In the genomic region with DNA sequence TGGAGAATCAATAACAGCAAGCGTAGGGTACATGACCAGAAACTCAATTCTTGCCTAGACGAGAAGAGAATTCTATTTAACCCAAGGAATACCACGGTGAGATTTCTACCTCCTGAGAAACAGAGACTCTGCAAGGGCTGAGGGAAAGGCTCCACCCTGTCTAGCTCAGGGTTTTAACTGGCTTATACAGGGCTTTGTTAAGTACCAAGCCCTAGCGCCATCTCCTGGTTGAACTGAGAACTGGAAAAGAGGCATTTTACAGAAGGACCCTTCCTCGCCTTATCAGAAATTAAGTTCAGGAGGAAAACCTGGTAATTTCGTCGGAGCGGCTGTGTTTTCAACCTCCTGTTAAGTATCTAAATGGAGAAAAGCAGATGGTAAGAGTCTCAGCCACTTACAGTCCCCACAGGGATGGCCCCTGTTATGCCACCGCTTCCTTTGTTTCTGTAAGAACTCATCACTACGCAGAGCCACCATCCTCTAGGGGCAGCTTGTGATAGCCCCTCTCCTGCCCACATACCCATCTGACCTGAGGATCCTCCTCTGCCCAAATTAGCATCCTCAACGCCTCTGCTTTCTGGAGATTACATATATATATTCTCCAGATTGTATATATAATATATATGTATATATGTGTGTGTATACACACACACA, we compare ENCODE assay signal across 8 mouse cellular contexts.
DNase-seq lines count a peak whose midpoint lies in the region; ATAC-seq lines count a peak whose summit lies in the region.

No protein-coding gene starts in this region.

- WGBS in embryonic facial prominence, embryonic 12.5 days: 37% methylated on average over 11 of the region's 11 CpGs
- WGBS in kidney, embryonic 14.5 days: 44% methylated on average over 11 of the region's 11 CpGs
- WGBS in limb, embryonic 13.5 days: 40% methylated on average over 11 of the region's 11 CpGs
- WGBS in neural tube, embryonic 11.5 days: 44% methylated on average over 11 of the region's 11 CpGs

- peaks cover 5% of the 10 kb centered on the region; the same call in 1 of the 2 replicates for H3K4me1 ChIP-seq in embryonic facial prominence, embryonic 12.5 days
- 0 out of 2 replicates have a peak, but pooled peaks cover 6% of the 10 kb centered on the region for H3K4me1 ChIP-seq in kidney, embryonic 14.5 days (ENCODE audit: control insufficient read depth, insufficient read depth, low read length)
- peaks cover 20% of the 10 kb centered on the region for H3K4me1 ChIP-seq in limb, embryonic 13.5 days
- H3K4me1 ChIP-seq in neural tube, embryonic 11.5 days (ENCODE audit: control insufficient read depth, insufficient read depth, low read length): peaks cover 5% of the 10 kb centered on the region; the same call in 1 of the 2 replicates

- H3K27ac ChIP-seq in embryonic facial prominence, embryonic 12.5 days: no peak overlapping the region
- no peak overlapping the region for H3K27ac ChIP-seq in kidney, embryonic 14.5 days (ENCODE audit: low read depth, low read length)
- H3K27ac ChIP-seq in limb, embryonic 13.5 days: no peak overlapping the region
- no peak overlapping the region for H3K27ac ChIP-seq in neural tube, embryonic 11.5 days (ENCODE audit: low read depth, low read length)

- peak; percentile 59; the same call in 1 of the 2 replicates for ATAC-seq in embryonic facial prominence, embryonic 12.5 days (ENCODE audit: insufficient number of reproducible peaks, insufficient read depth, low FRiP score, low TSS enrichment)
- peak; percentile 69; the same call in 1 of the 2 replicates for ATAC-seq in kidney, embryonic 14.5 days (ENCODE audit: low FRiP score, low TSS enrichment)
- ATAC-seq in limb, embryonic 13.5 days (ENCODE audit: low FRiP score, low read depth): 0 out of 2 replicates have a peak, but pooled peaks have one; percentile 55
- ATAC-seq in neural tube, embryonic 11.5 days (ENCODE audit: insufficient read depth, low FRiP score, low TSS enrichment): peak; percentile 64; the same call in 1 of the 2 replicates

- no peaks in the 10 kb centered on the region for H3K27me3 ChIP-seq in embryonic facial prominence, embryonic 12.5 days
- no peaks in the 10 kb centered on the region for H3K27me3 ChIP-seq in kidney, embryonic 14.5 days (ENCODE audit: control insufficient read depth, insufficient read depth, low read length)
- H3K27me3 ChIP-seq in limb, embryonic 13.5 days: no peaks in the 10 kb centered on the region
- H3K27me3 ChIP-seq in neural tube, embryonic 11.5 days (ENCODE audit: control insufficient read depth, insufficient read depth, low read length): no peaks in the 10 kb centered on the region

- H3K36me3 ChIP-seq in embryonic facial prominence, embryonic 12.5 days: no peaks in the 10 kb centered on the region
- H3K36me3 ChIP-seq in kidney, embryonic 14.5 days (ENCODE audit: control insufficient read depth, insufficient read depth, low read length): no peaks in the 10 kb centered on the region
- no peaks in the 10 kb centered on the region for H3K36me3 ChIP-seq in limb, embryonic 13.5 days
- H3K36me3 ChIP-seq in neural tube, embryonic 11.5 days (ENCODE audit: control insufficient read depth, insufficient read depth, low read length): no peaks in the 10 kb centered on the region

- H3K9ac ChIP-seq in embryonic facial prominence, embryonic 12.5 days: no peak overlapping the region
- H3K9ac ChIP-seq in kidney, embryonic 14.5 days (ENCODE audit: low read depth, low read length): no peak overlapping the region
- no peak overlapping the region for H3K9ac ChIP-seq in limb, embryonic 13.5 days
- H3K9ac ChIP-seq in neural tube, embryonic 11.5 days (ENCODE audit: low read length): no peak overlapping the region

- peak; percentile 9 to 10 for DNase-seq in B cell, adult 2 months
- DNase-seq in adrenal gland, postnatal 36 days: peak; percentile 67 to 78
- DNase-seq in heart, adult 9 months (ENCODE audit: low spot score in 2 of 2): peak; percentile 56 to 67
- DNase-seq in neural tube, embryonic 11.5 days (ENCODE audit: low spot score): peak; percentile 76
- peak; percentile 8 for DNase-seq in thymus, postnatal 25 days

- no peak overlapping the region for H3K4me2 ChIP-seq in embryonic facial prominence, embryonic 12.5 days (replicated peaks)
- H3K4me2 ChIP-seq in kidney, embryonic 14.5 days (replicated peaks; ENCODE audit: low read depth, low read length): no peak overlapping the region
- no peak overlapping the region for H3K4me2 ChIP-seq in limb, embryonic 13.5 days (replicated peaks)
- no peak overlapping the region for H3K4me2 ChIP-seq in neural tube, embryonic 11.5 days (ENCODE audit: low read depth)

- no peak overlapping the region for H3K4me3 ChIP-seq in embryonic facial prominence, embryonic 12.5 days
- no peak overlapping the region for H3K4me3 ChIP-seq in kidney, embryonic 14.5 days (ENCODE audit: low read length)
- H3K4me3 ChIP-seq in limb, embryonic 13.5 days: no peak overlapping the region
- no peak overlapping the region for H3K4me3 ChIP-seq in neural tube, embryonic 11.5 days (ENCODE audit: low read depth, low read length)

- no peaks in the 10 kb centered on the region for H3K9me3 ChIP-seq in embryonic facial prominence, embryonic 12.5 days
- H3K9me3 ChIP-seq in kidney, embryonic 14.5 days (ENCODE audit: control insufficient read depth, low read length): peaks cover 14% of the 10 kb centered on the region
- H3K9me3 ChIP-seq in limb, embryonic 13.5 days: peaks cover 15% of the 10 kb centered on the region
- H3K9me3 ChIP-seq in neural tube, embryonic 11.5 days (ENCODE audit: control insufficient read depth, low read length): no peaks in the 10 kb centered on the region

Comparison
In these comparisons a context has a peak if more than half of its experiments do, and no peak if none do; other contexts are left out.
1. DNase-seq: peak in every context shown above with its lines; median percentile 76 in neural tube, embryonic 11.5 days; 72 in adrenal gland, postnatal 36 days; 62 in heart, adult 9 months; 10 in B cell, adult 2 months; 8 in thymus, postnatal 25 days.